Mouse (Mus musculus): ENCODE measurements around the gene Mrps18b.

- TF ChIP-seq CTCF (IDR thresholded peaks at IDR 0.05; ENCODE audit: borderline replicate concordance, extremely low read depth, insufficient read depth, insufficient read length) (no peak), POLR2A (IDR thresholded peaks at IDR 0.05; ENCODE audit: borderline replicate concordance, extremely low read depth, insufficient read depth, insufficient read length, poor library complexity, severe bottlenecking) (no peak)
These were observed 45.9 kb downstream of the Mrps18b start for GRCm38 (mm10) chr17:35870151-35870883.
